ENCODE assay signal across 11 mouse cellular contexts in genomic region chrX:169828136-169828535, GRCm38 (mm10). TPM values are rescaled to one million over a fixed set of nuclear protein-coding genes. Genes with fewer than 3 reads are reported as not detected.
DNase-seq lines count a peak whose midpoint lies in the region; ATAC-seq and TF ChIP-seq lines count a peak whose summit lies in the region.
"Had no signal": no experiment of that assay in that cellular context is flagged by ENCODE, and none has a peak within 500 bp of the region (broad histone marks: within the 10 kb centered on the region; RNA-seq: fewer than 3 reads in every experiment).

No protein-coding gene starts in this region.

- ATAC-seq in kidney, embryonic 15.5 days (replicated peaks; ENCODE audit: low FRiP score), result no peak
- ATAC-seq in forebrain, embryonic 14.5 days, result peak; percentile 45; the same call in 1 of the 2 replicates
- peak; percentile 86 for ATAC-seq in lung, postnatal 0 days

- no peak overlapping the region for H3K9ac ChIP-seq in kidney, embryonic 15.5 days
- H3K9ac ChIP-seq in forebrain, embryonic 14.5 days (ENCODE audit: low read length), result peak overlapping the region; percentile 56
- H3K9ac ChIP-seq in lung, postnatal 0 days (replicated peaks; ENCODE audit: low read depth), result no peak overlapping the region
- H3K9ac ChIP-seq: embryonic facial prominence, embryonic 12.5 days had no signal

- no peak for TF ChIP-seq CTCF in lung, postnatal 0 days (IDR thresholded peaks at IDR 0.05)

- 0 out of 2 replicates have a peak, but pooled peaks cover 4% of the 10 kb centered on the region for H3K4me1 ChIP-seq in kidney, embryonic 15.5 days
- 0 out of 2 replicates have a peak, but pooled peaks cover 3% of the 10 kb centered on the region for H3K4me1 ChIP-seq in forebrain, embryonic 14.5 days (ENCODE audit: control insufficient read depth, insufficient read depth, low read length)
- no peaks in the 10 kb centered on the region for H3K4me1 ChIP-seq in lung, postnatal 0 days (ENCODE audit: insufficient read depth, low read depth, low read length)

- no peak overlapping the region for H3K4me3 ChIP-seq in kidney, embryonic 15.5 days (replicated peaks)
- peak overlapping the region; percentile 19 for H3K4me3 ChIP-seq in forebrain, embryonic 14.5 days (ENCODE audit: low read depth, low read length)
- no peak overlapping the region for H3K4me3 ChIP-seq in lung, postnatal 0 days (ENCODE audit: low read depth, low read length)
- H3K4me3 ChIP-seq: embryonic facial prominence, embryonic 12.5 days had no signal

- WGBS in kidney, embryonic 15.5 days, result 35% methylated on average over 5 of the region's 5 CpGs
- WGBS in forebrain, embryonic 14.5 days, result 40% methylated on average over 5 of the region's 5 CpGs
- WGBS in lung, postnatal 0 days, result 44% methylated on average over 5 of the region's 5 CpGs

- no peak for DNase-seq in kidney, adult 11 months
- peak; percentile 20 for DNase-seq in forebrain, embryonic 14.5 days (ENCODE audit: low spot score)
- peak; percentile 20 for DNase-seq in lung, postnatal 0 days (ENCODE audit: low spot score)
- peak; percentile 1 for DNase-seq in splenic B cell, adult 2 months (ENCODE audit: low read depth, low spot score)
- DNase-seq in urinary bladder, postnatal 36 days (ENCODE audit: low spot score in 2 of 2), result no peak
- no peak for DNase-seq in MN1 (ENCODE audit: low spot score)
- no peak for DNase-seq in cerebellum, postnatal 4 days (ENCODE audit: low spot score in 2 of 2)
- DNase-seq: adrenal gland, postnatal 10 days; right cerebral cortex, postnatal 14 days had no signal

- H3K36me3 ChIP-seq in kidney, embryonic 15.5 days, result no peaks in the 10 kb centered on the region
- no peaks in the 10 kb centered on the region for H3K36me3 ChIP-seq in forebrain, embryonic 14.5 days (ENCODE audit: control insufficient read depth, insufficient read depth, low read length)
- H3K36me3 ChIP-seq in lung, postnatal 0 days (ENCODE audit: insufficient read depth, low read length), result no peaks in the 10 kb centered on the region
- H3K36me3 ChIP-seq in splenic B cell, adult 2 months (ENCODE audit: control insufficient read depth, insufficient read depth, low read length, poor library complexity, severe bottlenecking), result no peaks in the 10 kb centered on the region
- H3K36me3 ChIP-seq: embryonic facial prominence, embryonic 12.5 days had no signal

- H3K27me3 ChIP-seq in kidney, embryonic 15.5 days, result peaks cover 34% of the 10 kb centered on the region
- H3K27me3 ChIP-seq in forebrain, embryonic 14.5 days (replicated peaks; ENCODE audit: control insufficient read depth, insufficient read depth, low read length), result no peaks in the 10 kb centered on the region
- no peaks in the 10 kb centered on the region for H3K27me3 ChIP-seq in lung, postnatal 0 days (replicated peaks; ENCODE audit: insufficient read depth, low read length)
- H3K27me3 ChIP-seq in splenic B cell, adult 2 months (ENCODE audit: control insufficient read depth, insufficient read depth, low read length, poor library complexity, severe bottlenecking), result no peaks in the 10 kb centered on the region

- H3K27ac ChIP-seq in kidney, embryonic 15.5 days, result no peak overlapping the region
- peak overlapping the region; percentile 70 for H3K27ac ChIP-seq in forebrain, embryonic 14.5 days (ENCODE audit: low read depth, low read length)
- peak overlapping the region; percentile 64 for H3K27ac ChIP-seq in lung, postnatal 0 days (ENCODE audit: low read length)
- H3K27ac ChIP-seq: embryonic facial prominence, embryonic 12.5 days had no signal

- peak; percentile 30; the same call in 1 of the 2 replicates for TF ChIP-seq EP300 in lung, postnatal 0 days (IDR thresholded peaks at IDR 0.05)

- no peaks in the 10 kb centered on the region for H3K9me3 ChIP-seq in kidney, embryonic 15.5 days (replicated peaks)
- H3K9me3 ChIP-seq in forebrain, embryonic 14.5 days (replicated peaks; ENCODE audit: control insufficient read depth, low read length), result no peaks in the 10 kb centered on the region
- H3K9me3 ChIP-seq in lung, postnatal 0 days (ENCODE audit: low read length), result no peaks in the 10 kb centered on the region
- H3K9me3 ChIP-seq: embryonic facial prominence, embryonic 12.5 days had no signal

- peak overlapping the region; percentile 4; the same call in 1 of the 2 replicates for H3K4me2 ChIP-seq in kidney, embryonic 15.5 days
- peak overlapping the region; percentile 46 for H3K4me2 ChIP-seq in forebrain, embryonic 14.5 days (ENCODE audit: low read length)
- H3K4me2 ChIP-seq in lung, postnatal 0 days (replicated peaks; ENCODE audit: low read depth, low read length), result no peak overlapping the region; the same call in 1 of the 2 replicates
- H3K4me2 ChIP-seq: embryonic facial prominence, embryonic 12.5 days had no signal

RNA-seq across cellular contexts. Expression of gene 4933400A11Rik, which starts 48.7 kb away (rescaled TPM):
- polyA plus RNA-seq in kidney, embryonic 15.5 days (2015; fragmentation: Nextera tagmentation; extraction: Ambion mirVana), result 0.17 and 0.22 TPM in 2 replicates
- polyA plus RNA-seq in forebrain, embryonic 14.5 days (2014; fragmentation: Nextera tagmentation; extraction: Ambion mirVana), result not detected in 2 replicates
- polyA plus RNA-seq in lung, postnatal 0 days (2015; fragmentation: Nextera tagmentation; extraction: Ambion mirVana), result not detected in 2 replicates

Comparison
In these comparisons a context has a peak if more than half of its experiments do, and no peak if none do; other contexts are left out.
1. DNase-seq: peak in forebrain, embryonic 14.5 days (single experiment), lung, postnatal 0 days (single experiment) and splenic B cell, adult 2 months (single experiment); none in kidney, adult 11 months (single experiment), urinary bladder, postnatal 36 days (0 of 2), MN1 (single experiment) and cerebellum, postnatal 4 days (0 of 2).